Mouse (Mus musculus): ENCODE measurements around the gene Pax6. TPM values are rescaled to one million over a fixed set of nuclear protein-coding genes. Genes with fewer than 3 reads are reported as not detected.

Gene Pax6
- polyA plus RNA-seq, 1 experiment from 2014 or later = 16.7 TPM

GRCm38 (mm10) chr2:105665491-105666250 lies 3.0 kb upstream of the Pax6 start:
- Histone ChIP-seq H3K9me3 (no peaks in the 10 kb centered on the region), H3K36me3 (no peaks in the 10 kb centered on the region), H3K27me3 (peaks cover 99% of the 10 kb centered on the region), H3K4me2 (no peak overlapping the region), H3K4me3 (no peak overlapping the region), H3K4me1 (replicated peaks) (peaks cover 44% of the 10 kb centered on the region), H3K27ac (replicated peaks) (no peak overlapping the region), H3K9ac (no peak overlapping the region)
- WGBS = 22% methylated on average over 5 of the region's 5 CpGs
- ATAC-seq (ENCODE audit: low read depth) = no peak

GRCm38 (mm10) chr2:105666331-105666730 lies 2.4 kb upstream of the Pax6 start:
- no peak overlapping the region for H3K4me2 ChIP-seq
- no peak overlapping the region for H3K27ac ChIP-seq (replicated peaks)
- H3K4me3 ChIP-seq = no peak overlapping the region
- no peak overlapping the region for H3K9ac ChIP-seq
- peaks cover 100% of the 10 kb centered on the region for H3K27me3 ChIP-seq
- H3K9me3 ChIP-seq = no peaks in the 10 kb centered on the region
- no peaks in the 10 kb centered on the region for H3K36me3 ChIP-seq
- WGBS = 19% methylated on average over 6 of the region's 6 CpGs
- peaks cover 41% of the 10 kb centered on the region for H3K4me1 ChIP-seq (replicated peaks)
- ATAC-seq (ENCODE audit: low read depth) = no peak

GRCm38 (mm10) chr2:105666763-105667625 lies 1.7 kb upstream of the Pax6 start:
- H3K4me2 ChIP-seq = peak overlapping the region; percentile 18; the same call in 1 of the 2 replicates

GRCm38 (mm10) chr2:105667626-105667950 lies 1.1 kb upstream of the Pax6 start:
- Histone ChIP-seq H3K4me1 (replicated peaks) (peaks cover 36% of the 10 kb centered on the region), H3K9ac (no peak overlapping the region), H3K4me3 (0 out of 2 replicates have a peak overlapping the region, but pooled peaks have one; percentile 51), H3K9me3 (no peaks in the 10 kb centered on the region), H3K4me2 (no peak overlapping the region), H3K36me3 (no peaks in the 10 kb centered on the region), H3K27me3 (peaks cover 100% of the 10 kb centered on the region), H3K27ac (replicated peaks) (no peak overlapping the region)
- ATAC-seq (ENCODE audit: low read depth) = no peak
- 1% methylated on average over 11 of the region's 11 CpGs for WGBS

More at GRCm38 (mm10) chr2:105666763-105667625, 1.7 kb upstream of the Pax6 start:
- H3K4me3 ChIP-seq = no peak overlapping the region
- H3K36me3 ChIP-seq = no peaks in the 10 kb centered on the region
- WGBS = 5% methylated on average over 41 of the region's 41 CpGs
- no peak overlapping the region for H3K9ac ChIP-seq
- H3K27me3 ChIP-seq = peaks cover 100% of the 10 kb centered on the region
- H3K27ac ChIP-seq (replicated peaks) = no peak overlapping the region
- no peak for ATAC-seq (ENCODE audit: low read depth)
- H3K9me3 ChIP-seq = no peaks in the 10 kb centered on the region
- peaks cover 36% of the 10 kb centered on the region for H3K4me1 ChIP-seq (replicated peaks)

- WGBS = under 1% methylated on average over 35 of the region's 35 CpGs
- H3K9me3 ChIP-seq = no peaks in the 10 kb centered on the region
Observed at GRCm38 (mm10) chr2:105669371-105669861, 716 bp downstream of the Pax6 start.

GRCm38 (mm10) chr2:105669881-105670730 lies 1.4 kb downstream of the Pax6 start:
- H3K4me2 ChIP-seq = peak overlapping the region; percentile 68

More at GRCm38 (mm10) chr2:105669371-105669861, 716 bp downstream of the Pax6 start:
- Histone ChIP-seq H3K27ac (replicated peaks) (no peak overlapping the region), H3K36me3 (no peaks in the 10 kb centered on the region), H3K27me3 (peaks cover 100% of the 10 kb centered on the region), H3K4me2 (peak overlapping the region; percentile 68), H3K4me1 (replicated peaks) (peaks cover 46% of the 10 kb centered on the region), H3K4me3 (peak overlapping the region; percentile 51), H3K9ac (peak overlapping the region; percentile 38)
- no peak for ATAC-seq (ENCODE audit: low read depth)

GRCm38 (mm10) chr2:105670731-105671095 lies 2.0 kb downstream of the Pax6 start:
- peak overlapping the region; percentile 45; the same call in 1 of the 2 replicates for H3K9ac ChIP-seq
- peaks cover 59% of the 10 kb centered on the region for H3K4me1 ChIP-seq (replicated peaks)
- no peaks in the 10 kb centered on the region for H3K9me3 ChIP-seq
- no peaks in the 10 kb centered on the region for H3K36me3 ChIP-seq
- 19% methylated on average over 6 of the region's 6 CpGs for WGBS
- H3K27ac ChIP-seq (replicated peaks) = no peak overlapping the region; the same call in 1 of the 2 replicates
- H3K27me3 ChIP-seq = peaks cover 99% of the 10 kb centered on the region
- H3K4me3 ChIP-seq = peak overlapping the region; percentile 51
- ATAC-seq (ENCODE audit: low read depth) = no peak
- peak overlapping the region; percentile 68 for H3K4me2 ChIP-seq

More at GRCm38 (mm10) chr2:105669881-105670730, 1.4 kb downstream of the Pax6 start:
- Histone ChIP-seq H3K4me1 (replicated peaks) (peaks cover 53% of the 10 kb centered on the region), H3K27me3 (peaks cover 100% of the 10 kb centered on the region), H3K36me3 (no peaks in the 10 kb centered on the region), H3K4me3 (peak overlapping the region; percentile 51), H3K9ac (peak overlapping the region; percentile 45), H3K9me3 (no peaks in the 10 kb centered on the region), H3K27ac (replicated peaks) (no peak overlapping the region)
- no peak for ATAC-seq (ENCODE audit: low read depth)
- WGBS = 3% methylated on average over 29 of the region's 29 CpGs

- peaks cover 99% of the 10 kb centered on the region for H3K27me3 ChIP-seq
- H3K9ac ChIP-seq = peak overlapping the region; percentile 45; the same call in 1 of the 2 replicates
- H3K4me2 ChIP-seq = peak overlapping the region; percentile 68
- H3K9me3 ChIP-seq = no peaks in the 10 kb centered on the region
- no peak for ATAC-seq (ENCODE audit: low read depth)
- no peaks in the 10 kb centered on the region for H3K36me3 ChIP-seq
- 9% methylated on average over 9 of the region's 9 CpGs for WGBS
- H3K4me3 ChIP-seq = peak overlapping the region; percentile 51
- H3K27ac ChIP-seq (replicated peaks) = peak overlapping the region; percentile 54; the same call in 1 of the 2 replicates
- H3K4me1 ChIP-seq (replicated peaks) = peaks cover 65% of the 10 kb centered on the region
Observed at GRCm38 (mm10) chr2:105671116-105671797, 2.6 kb downstream of the Pax6 start.

GRCm38 (mm10) chr2:105671798-105672595 lies 3.3 kb downstream of the Pax6 start:
- Histone ChIP-seq H3K9me3 (no peaks in the 10 kb centered on the region), H3K27me3 (peaks cover 99% of the 10 kb centered on the region), H3K4me2 (peak overlapping the region; percentile 68), H3K4me1 (replicated peaks) (peaks cover 63% of the 10 kb centered on the region), H3K36me3 (no peaks in the 10 kb centered on the region), H3K4me3 (peak overlapping the region; percentile 51), H3K27ac (replicated peaks) (peak overlapping the region; percentile 54), H3K9ac (peak overlapping the region; percentile 1)
- 4% methylated on average over 25 of the region's 25 CpGs for WGBS
- ATAC-seq (ENCODE audit: low read depth) = no peak

- 2% methylated on average over 16 of the region's 16 CpGs for WGBS
Observed at GRCm38 (mm10) chr2:105672596-105672960, 3.9 kb downstream of the Pax6 start.

More at GRCm38 (mm10) chr2:105672596-105672960, 3.9 kb downstream of the Pax6 start:
- Histone ChIP-seq H3K9ac (peak overlapping the region; percentile 1), H3K9me3 (no peaks in the 10 kb centered on the region), H3K4me2 (peak overlapping the region; percentile 68), H3K4me3 (peak overlapping the region; percentile 51), H3K27me3 (peaks cover 99% of the 10 kb centered on the region), H3K4me1 (replicated peaks) (peaks cover 58% of the 10 kb centered on the region), H3K36me3 (no peaks in the 10 kb centered on the region), H3K27ac (replicated peaks) (peak overlapping the region; percentile 54; the same call in 1 of the 2 replicates)
- ATAC-seq (ENCODE audit: low read depth) = no peak
